Mouse (Mus musculus): ENCODE measurements around the gene Plac1.

- TF ChIP-seq CTCF (IDR thresholded peaks at IDR 0.05; ENCODE audit: low read depth) (no peak), EP300 (IDR thresholded peaks at IDR 0.05; ENCODE audit: low read depth) (no peak)
Measured at GRCm38 (mm10) chrX:53052652-53053500, 187.0 kb downstream of the Plac1 start.
